Mouse (Mus musculus) embryonic fibroblast, embryonic 13.5 days (primary cell): ENCODE results near the gene Cyfip1.

Source experiments
- CTCF ChIP-seq: IDR thresholded peaks from 2 replicates; pipeline ENCODE4 v1.5.1; 2011; ENCODE audit warnings: mild to moderate bottlenecking, control low read depth, low read length, moderate library complexity, borderline replicate concordance; ENCODE audit not compliant: insufficient read depth
- POLR2A ChIP-seq: IDR thresholded peaks from 2 replicates; pipeline ENCODE4 v1.6.1; 2011; ENCODE audit warnings: low read depth, mild to moderate bottlenecking, control low read depth, low read length, moderate library complexity

GRCm38 (mm10) chr7:55859518-55859872 is 17.9 kb downstream of the Cyfip1 start:
- TF ChIP-seq POLR2A (no peak), CTCF (no peak)
